Mouse (Mus musculus) C2C12 (cell line): ENCODE data around the gene Klhl26. TPM values are rescaled to one million over a fixed set of nuclear protein-coding genes. Genes with fewer than 3 reads are reported as not detected.

Experiments
- H3K27me3 ChIP-seq: one replicate; pipeline ENCODE4 v1.6.1; 2011; ENCODE audit not compliant: control insufficient read depth, insufficient read depth, insufficient read length
- H3K36me3 ChIP-seq: one replicate; pipeline ENCODE4 v1.6.1; 2011; ENCODE audit not compliant: control insufficient read depth, insufficient read depth
- H3K4me3 ChIP-seq: one replicate; pipeline ENCODE4 v1.5.1; 2011; ENCODE audit warnings: mild to moderate bottlenecking, control low read depth; ENCODE audit not compliant: poor library complexity, insufficient read depth, severe bottlenecking
- H3K79me2 ChIP-seq: one replicate; pipeline ENCODE4 v1.6.1; 2011; ENCODE audit not compliant: control insufficient read depth, insufficient read depth
- H3K79me3 ChIP-seq: one replicate; pipeline ENCODE4 v1.6.1; 2011; ENCODE audit warnings: low read depth, control low read depth
- H3ac ChIP-seq: one replicate; pipeline ENCODE3; 2011; ENCODE audit warnings: low read depth; ENCODE audit not compliant: control insufficient read depth, insufficient read length
- CEBPB ChIP-seq: IDR thresholded peaks from one replicate; pipeline ENCODE4 v1.6.1; 2011; ENCODE audit warnings: low read depth, mild to moderate bottlenecking, control low read depth, moderate library complexity
- CTCF ChIP-seq: IDR thresholded peaks from one replicate; pipeline ENCODE4 v1.5.1; 2011; ENCODE audit not compliant: control insufficient read depth, insufficient read depth, insufficient read length
- FOSL1 ChIP-seq: IDR thresholded peaks from one replicate; pipeline ENCODE4 v1.8.0; 2011; ENCODE audit warnings: mild to moderate bottlenecking, low read length; ENCODE audit not compliant: poor library complexity, insufficient read depth, severe bottlenecking
- MAX ChIP-seq: IDR thresholded peaks from one replicate; pipeline ENCODE4 v1.6.1; 2011; ENCODE audit warnings: mild to moderate bottlenecking, control low read depth
- MYOD1 ChIP-seq: IDR thresholded peaks from one replicate; pipeline ENCODE4 v1.6.1; 2011; ENCODE audit warnings: low read depth; ENCODE audit not compliant: control insufficient read depth, insufficient read length
- MYOG ChIP-seq: IDR thresholded peaks from one replicate; pipeline ENCODE4 v1.6.1; 2011; ENCODE audit not compliant: control insufficient read depth, insufficient read length; ENCODE audit errors: extremely low read depth
- USF1 ChIP-seq: IDR thresholded peaks from one replicate; pipeline ENCODE4 v1.6.1; 2011; ENCODE audit warnings: low read depth, mild to moderate bottlenecking, control low read depth, moderate library complexity
- polyA plus RNA-seq: library from polyadenylated mRNA; unstranded; fragments of >200 nt; fragmentation: generic; extraction: Trizol; gene quantifications from one replicate; pipeline ENCODE4 v1.2.1, GENCODE M21; 2012; ENCODE audit warnings: missing spikeins

The Klhl26 gene
- polyA plus RNA-seq, 1 experiment = 34.4 TPM

GRCm38 (mm10) chr8:70486191-70486681 lies 9.5 kb upstream of the Klhl26 start:
- H3K79me3 ChIP-seq = no peaks in the 10 kb centered on the region
- no peak overlapping the region for H3ac ChIP-seq
- no peak overlapping the region for H3K4me3 ChIP-seq
- H3K79me2 ChIP-seq = no peaks in the 10 kb centered on the region
- no peaks in the 10 kb centered on the region for H3K27me3 ChIP-seq
- TF ChIP-seq MYOD1 (no peak), USF1 (no peak), MYOG (no peak)
- H3K36me3 ChIP-seq = no peaks in the 10 kb centered on the region

- TF ChIP-seq USF1 = no peak
- no peak for TF ChIP-seq FOSL1
- TF ChIP-seq CTCF = no peak
- no peak for TF ChIP-seq CEBPB
- TF ChIP-seq MAX = no peak
- TF ChIP-seq MYOD1 = no peak
- TF ChIP-seq MYOG = no peak
- Histone ChIP-seq H3K36me3 (no peaks in the 10 kb centered on the region), H3K79me2 (no peaks in the 10 kb centered on the region), H3ac (no peak overlapping the region), H3K79me3 (no peaks in the 10 kb centered on the region), H3K27me3 (no peaks in the 10 kb centered on the region), H3K4me3 (no peak overlapping the region)
Observed at GRCm38 (mm10) chr8:70482943-70483342, 6.2 kb upstream of the Klhl26 start.

DNA sequence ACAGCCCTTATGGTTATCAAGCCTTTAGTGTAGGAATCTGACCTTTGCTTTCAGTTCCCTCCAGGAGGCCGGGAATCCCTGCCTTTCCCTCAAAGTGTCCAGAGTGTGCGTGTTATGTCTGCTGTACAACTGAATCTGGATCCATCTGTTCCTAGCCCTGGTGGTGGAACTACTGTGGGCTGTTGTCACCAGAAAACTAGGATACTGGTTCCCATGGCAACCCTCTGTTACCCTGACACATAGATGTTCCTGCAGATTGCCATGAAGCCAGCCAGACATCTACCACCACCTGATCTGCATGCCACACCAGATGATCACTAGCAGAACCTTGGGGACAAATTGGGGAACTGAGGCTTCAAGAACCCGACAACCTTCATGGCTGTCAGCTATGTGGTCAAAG lies 5.1 kb upstream of the Klhl26 start:
- no peak for TF ChIP-seq FOSL1
- TF ChIP-seq MAX = no peak
- TF ChIP-seq USF1 = no peak
- TF ChIP-seq MYOG = no peak
- TF ChIP-seq MYOD1 = no peak
- no peak for TF ChIP-seq CTCF
- TF ChIP-seq CEBPB = no peak
- Histone ChIP-seq H3K4me3 (no peak overlapping the region), H3ac (no peak overlapping the region), H3K27me3 (no peaks in the 10 kb centered on the region), H3K36me3 (no peaks in the 10 kb centered on the region), H3K79me2 (no peaks in the 10 kb centered on the region), H3K79me3 (no peaks in the 10 kb centered on the region)

DNA sequence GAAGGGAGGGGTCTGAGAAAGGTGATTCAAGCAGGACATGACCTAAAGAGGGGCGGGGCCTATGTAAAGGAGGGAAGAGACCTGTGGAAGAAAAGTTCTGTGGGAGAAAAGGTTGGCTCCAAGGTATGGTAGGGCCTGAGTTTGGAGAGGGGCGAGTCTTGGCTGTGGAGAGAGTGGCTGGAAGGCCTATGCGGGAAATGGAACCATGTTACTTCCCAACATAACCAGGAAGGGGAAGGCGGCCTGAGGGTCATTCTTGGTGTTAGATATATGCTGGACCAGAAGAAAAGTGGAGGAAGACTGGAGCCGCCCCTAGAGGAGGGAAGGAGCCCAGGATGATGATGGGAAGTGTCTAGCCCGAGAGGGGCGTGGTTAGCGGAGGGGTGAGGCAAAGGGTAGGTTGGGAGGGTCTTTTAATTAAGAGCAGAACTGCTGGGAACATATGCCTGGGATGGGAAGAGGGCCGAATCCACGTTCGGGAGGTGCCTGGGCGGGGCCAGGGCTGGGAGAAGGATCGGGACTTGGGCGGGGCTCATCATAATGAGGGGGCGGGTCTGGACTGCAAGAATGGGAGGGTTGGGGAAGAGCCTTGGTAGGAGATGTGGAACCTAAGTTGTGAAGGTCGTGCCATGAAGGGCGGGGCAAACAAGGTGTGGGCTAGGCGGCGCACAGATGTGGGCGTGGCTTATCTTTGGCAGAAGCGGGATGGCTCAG lies 658 bp upstream of the Klhl26 start:
- peaks cover 7% of the 10 kb centered on the region for H3K36me3 ChIP-seq
- TF ChIP-seq USF1 (no peak), MYOD1 (no peak), MAX (no peak), CEBPB (no peak), FOSL1 (no peak), MYOG (no peak), CTCF (no peak)
- peaks cover 42% of the 10 kb centered on the region for H3K79me2 ChIP-seq
- no peak overlapping the region for H3K4me3 ChIP-seq
- peaks cover 38% of the 10 kb centered on the region for H3K79me3 ChIP-seq
- H3ac ChIP-seq = no peak overlapping the region
- no peaks in the 10 kb centered on the region for H3K27me3 ChIP-seq

DNA sequence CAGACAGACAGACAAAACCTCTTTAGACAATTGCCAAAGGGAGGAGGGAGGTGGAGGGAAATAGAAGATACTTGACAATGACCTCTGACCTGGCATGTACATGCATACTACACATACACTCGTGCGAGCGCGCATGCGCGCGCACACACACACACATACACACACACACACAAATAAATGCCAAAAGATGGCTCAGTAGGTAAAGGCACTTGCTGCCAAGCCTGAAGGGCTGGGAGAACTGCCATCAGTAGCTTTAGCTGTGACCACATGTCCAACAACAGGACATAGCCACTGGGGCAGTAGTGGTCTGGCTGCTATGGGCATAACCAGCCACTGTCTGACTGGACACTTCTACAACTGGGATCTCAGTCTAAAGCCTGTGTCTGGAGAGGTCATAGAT lies 4.9 kb downstream of the Klhl26 start:
- no peak for TF ChIP-seq MYOD1
- no peak for TF ChIP-seq USF1
- TF ChIP-seq CTCF = no peak
- TF ChIP-seq MAX = no peak
- no peak for TF ChIP-seq FOSL1
- no peak for TF ChIP-seq CEBPB
- TF ChIP-seq MYOG = no peak
- no peak overlapping the region for H3K4me3 ChIP-seq
- no peaks in the 10 kb centered on the region for H3K27me3 ChIP-seq
- H3K79me2 ChIP-seq = peaks cover 98% of the 10 kb centered on the region
- peaks cover 81% of the 10 kb centered on the region for H3K79me3 ChIP-seq
- H3K36me3 ChIP-seq = peaks cover 17% of the 10 kb centered on the region
- no peak overlapping the region for H3ac ChIP-seq

DNA sequence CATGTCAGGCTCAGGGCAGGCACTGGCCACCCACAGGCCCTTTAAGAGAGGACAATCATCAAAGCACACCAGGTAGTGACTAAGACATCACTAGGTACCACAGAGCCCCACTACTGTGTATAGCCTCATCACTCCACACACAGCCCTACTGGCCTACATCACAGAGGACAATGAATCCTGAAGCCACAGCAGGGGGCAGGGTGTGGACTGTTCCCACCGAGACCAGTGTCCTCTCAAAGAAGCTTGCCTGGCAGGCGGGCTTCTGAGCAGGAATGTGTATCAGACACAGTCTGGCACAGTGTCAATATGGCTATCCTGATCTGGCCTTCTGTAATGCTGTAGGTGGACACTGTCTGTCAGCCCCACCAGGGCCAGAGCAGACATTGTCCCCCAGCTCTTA lies 6.8 kb downstream of the Klhl26 start:
- Histone ChIP-seq H3K79me3 (peaks cover 70% of the 10 kb centered on the region), H3K36me3 (peaks cover 22% of the 10 kb centered on the region), H3ac (no peak overlapping the region), H3K4me3 (no peak overlapping the region), H3K27me3 (no peaks in the 10 kb centered on the region), H3K79me2 (peaks cover 96% of the 10 kb centered on the region)
- TF ChIP-seq CTCF (no peak), MYOG (no peak), MAX (no peak), USF1 (no peak), CEBPB (no peak), FOSL1 (no peak), MYOD1 (no peak)
